Mouse (Mus musculus): ENCODE measurements around the gene Crybb2.

The Crybb2 gene

GRCm38 (mm10) chr5:113031201-113031754 lies 38.6 kb downstream of the Crybb2 start:
- DNase-seq (ENCODE audit: low spot score in 2 of 2): no peak

DNA sequence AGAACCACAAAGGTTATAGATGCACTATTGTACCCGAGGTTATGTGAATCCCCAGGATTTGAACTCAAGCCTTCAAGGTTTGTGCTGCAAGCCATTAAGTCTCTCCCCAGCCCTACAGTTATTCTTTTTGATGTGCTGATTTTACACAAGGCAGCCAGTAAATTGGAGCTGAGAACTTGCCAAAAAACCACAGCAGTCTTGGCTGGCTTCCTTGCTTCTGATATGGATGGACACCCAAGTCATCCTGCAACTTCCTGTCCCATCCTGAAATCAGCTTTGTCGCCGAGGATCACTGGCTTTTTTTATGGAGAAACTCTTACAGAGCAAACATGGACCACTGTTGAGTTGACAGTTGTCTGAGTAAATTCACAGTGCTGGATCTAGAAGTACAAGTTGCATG lies 39.8 kb downstream of the Crybb2 start:
- no peak for DNase-seq (ENCODE audit: low spot score in 2 of 2)

GRCm38 (mm10) chr5:113026706-113027105 lies 43.2 kb downstream of the Crybb2 start:
- no peak for DNase-seq (ENCODE audit: low spot score in 2 of 2)

GRCm38 (mm10) chr5:113024154-113024764 lies 45.7 kb downstream of the Crybb2 start:
- DNase-seq (ENCODE audit: low spot score in 2 of 2): no peak

DNA sequence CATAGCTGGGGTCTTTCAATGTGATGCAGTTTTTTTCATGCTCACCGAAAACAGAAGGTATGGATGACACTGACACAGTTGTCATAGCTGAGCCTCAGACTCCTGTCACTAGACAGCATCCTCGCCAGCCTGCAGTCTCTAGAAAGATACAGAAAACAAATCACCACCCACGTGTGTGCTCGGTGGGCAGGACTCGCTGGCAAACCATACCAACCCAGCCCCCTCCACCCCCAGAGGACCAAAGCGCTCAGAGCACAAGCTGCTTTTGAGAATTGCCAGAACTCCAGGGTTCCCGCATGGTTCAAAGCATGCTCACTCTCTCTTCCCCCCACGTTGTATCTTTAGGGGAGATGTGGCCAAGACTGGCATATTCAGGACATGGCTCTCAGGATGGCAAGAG lies 51.7 kb downstream of the Crybb2 start:
- no peak for DNase-seq (ENCODE audit: low spot score in 2 of 2)

GRCm38 (mm10) chr5:113017004-113017403 lies 52.9 kb downstream of the Crybb2 start:
- DNase-seq (ENCODE audit: low spot score in 2 of 2): no peak

GRCm38 (mm10) chr5:113015236-113016061 lies 54.5 kb downstream of the Crybb2 start, which contains the start of gene Grk3:
Grk3 (minus strand) TSS chr5:113015791.
- peak in 1 of 2 experiments; percentile 14 for DNase-seq (ENCODE audit: low spot score in 2 of 2)

DNA sequence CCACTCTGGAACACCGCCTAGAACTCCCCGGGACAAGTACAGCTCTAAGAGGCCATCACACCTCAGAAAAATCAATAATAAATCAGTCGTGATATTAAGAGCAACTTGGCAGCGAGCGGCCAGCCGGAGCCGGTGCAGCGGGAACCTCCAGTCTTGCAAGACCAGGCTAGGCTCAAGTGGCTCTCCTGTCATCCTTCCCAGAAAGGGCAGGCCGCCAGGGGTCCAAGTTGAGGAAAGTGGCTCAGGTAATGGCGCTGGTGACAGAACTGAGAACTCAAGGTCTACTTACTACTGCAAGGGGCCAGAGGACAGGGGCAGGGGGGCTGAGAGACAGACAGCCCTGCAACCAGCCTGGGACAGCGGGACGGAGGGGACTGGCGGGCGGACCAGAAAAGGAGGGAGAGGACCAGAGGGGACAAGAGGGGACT lies 55.1 kb downstream of the Crybb2 start:
- DNase-seq (ENCODE audit: low spot score in 2 of 2): no peak

DNA sequence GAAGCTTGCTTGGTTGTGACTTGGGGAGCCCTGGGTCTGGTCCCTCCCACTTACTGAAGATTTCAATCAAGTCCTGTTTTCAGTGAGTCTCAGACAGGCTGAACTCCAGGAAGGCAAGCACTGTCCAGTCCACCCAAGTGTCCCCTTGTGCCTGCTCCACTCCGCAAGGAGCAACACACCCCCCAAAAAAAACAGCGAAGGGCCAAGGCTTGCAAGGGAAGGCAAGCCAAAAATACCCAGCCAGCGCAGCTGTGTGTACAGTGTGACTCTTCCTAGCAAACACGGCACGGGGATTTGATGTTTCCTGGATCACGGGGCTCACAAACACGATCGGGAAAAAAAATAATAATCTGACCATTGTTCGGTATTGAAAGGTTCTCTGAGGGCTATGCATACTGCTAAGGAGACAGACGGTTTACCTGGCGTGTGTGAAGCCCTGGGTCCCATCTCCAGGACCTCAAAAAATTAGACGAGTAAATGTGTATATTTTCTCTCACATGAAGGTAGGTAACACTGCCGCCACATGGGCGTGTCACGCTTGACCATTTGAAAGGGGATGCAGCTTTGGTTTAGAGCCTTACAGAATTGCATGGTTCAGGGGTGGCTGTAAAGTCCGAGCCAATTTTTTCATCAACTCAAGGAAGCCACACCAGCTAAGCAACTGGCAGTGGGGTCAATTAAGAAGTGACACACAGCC lies 55.7 kb downstream of the Crybb2 start:
- DNase-seq (ENCODE audit: low spot score in 2 of 2): no peak

DNA sequence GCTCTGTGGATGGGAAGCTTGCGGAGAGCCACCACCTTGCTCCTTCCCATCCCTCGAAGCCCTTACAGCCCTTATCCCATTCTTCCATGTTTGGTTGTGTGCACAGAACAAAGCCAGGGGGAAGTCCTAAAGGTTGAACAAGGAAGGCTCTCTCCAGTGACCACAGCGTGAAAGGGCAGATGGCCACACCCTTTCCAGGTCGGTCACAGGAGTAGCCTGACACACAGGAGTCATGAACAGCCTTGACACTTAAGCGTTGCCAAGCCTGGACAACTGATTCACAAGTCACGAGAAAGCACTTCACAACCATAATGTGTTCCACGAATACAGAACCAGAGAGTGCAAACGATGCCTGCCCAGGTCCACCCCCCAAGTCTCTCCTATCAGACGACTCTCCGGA lies 58.0 kb downstream of the Crybb2 start:
- no peak for DNase-seq (ENCODE audit: low spot score in 2 of 2)

- DNase-seq (ENCODE audit: low spot score in 2 of 2): no peak
Measured at GRCm38 (mm10) chr5:113009183-113009820, 60.6 kb downstream of the Crybb2 start.

DNA sequence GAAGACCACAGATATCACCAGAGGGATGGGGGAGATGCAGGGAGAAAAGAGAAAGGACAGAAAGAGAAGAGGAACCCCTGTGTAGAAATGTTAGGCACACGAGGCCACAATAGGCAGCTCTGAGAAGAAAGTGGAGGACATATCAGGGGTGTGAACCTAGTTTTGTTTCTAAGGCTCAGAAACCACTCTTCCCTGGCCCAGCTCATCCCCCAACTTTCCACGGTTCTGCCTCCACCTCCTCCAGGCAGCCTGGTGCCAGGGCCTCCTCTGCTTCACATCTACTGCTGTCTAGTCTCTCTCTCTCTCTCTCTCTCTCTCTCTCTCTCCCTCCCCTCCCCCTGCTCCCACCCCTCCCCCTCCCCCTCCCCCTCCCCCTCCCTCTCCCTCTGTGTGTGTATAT lies 61.4 kb downstream of the Crybb2 start:
- DNase-seq (ENCODE audit: low spot score in 2 of 2): no peak
